Mouse (Mus musculus) MN1 (cell line): Measurements from ENCODE around the gene Pygl.
A peak's percentile ranks its signal among the peaks of the same experiment; 100 is the strongest.

Experiments
- DNase-seq: peaks from one replicate; pipeline ENCODE4 v3.0.0-alpha.2; 2016; ENCODE audit warnings: low spot score

Pygl gene

DNA sequence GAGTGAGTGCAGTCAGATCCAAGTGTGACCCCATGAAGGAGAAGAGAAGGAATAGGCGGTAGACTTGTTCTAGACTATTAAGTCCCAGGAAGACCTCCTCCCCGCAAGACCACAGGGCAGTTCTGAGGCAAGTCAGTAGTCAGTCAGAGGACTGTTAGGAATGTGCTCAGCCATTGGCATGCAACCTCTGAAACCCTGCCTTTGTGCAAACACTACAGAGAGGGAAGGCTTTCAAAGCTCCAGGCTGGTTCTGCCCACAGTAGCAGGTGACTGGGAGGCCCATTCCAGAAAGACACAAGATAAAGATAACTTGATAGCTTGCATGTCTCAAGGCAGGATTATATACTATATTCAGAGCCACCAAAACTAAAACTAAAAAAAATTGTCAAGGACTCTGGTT, at the start of gene Pygl:
Pygl (minus strand) TSS at position 195 of the 400 bp plus-strand sequence.
- DNase-seq = no peak

- DNase-seq = no peak
Observed at GRCm38 (mm10) chr12:70280930-70281329, 49.6 kb upstream of the Pygl start.

- DNase-seq = no peak
Observed at GRCm38 (mm10) chr12:70280381-70280780, 49.1 kb upstream of the Pygl start.

DNA sequence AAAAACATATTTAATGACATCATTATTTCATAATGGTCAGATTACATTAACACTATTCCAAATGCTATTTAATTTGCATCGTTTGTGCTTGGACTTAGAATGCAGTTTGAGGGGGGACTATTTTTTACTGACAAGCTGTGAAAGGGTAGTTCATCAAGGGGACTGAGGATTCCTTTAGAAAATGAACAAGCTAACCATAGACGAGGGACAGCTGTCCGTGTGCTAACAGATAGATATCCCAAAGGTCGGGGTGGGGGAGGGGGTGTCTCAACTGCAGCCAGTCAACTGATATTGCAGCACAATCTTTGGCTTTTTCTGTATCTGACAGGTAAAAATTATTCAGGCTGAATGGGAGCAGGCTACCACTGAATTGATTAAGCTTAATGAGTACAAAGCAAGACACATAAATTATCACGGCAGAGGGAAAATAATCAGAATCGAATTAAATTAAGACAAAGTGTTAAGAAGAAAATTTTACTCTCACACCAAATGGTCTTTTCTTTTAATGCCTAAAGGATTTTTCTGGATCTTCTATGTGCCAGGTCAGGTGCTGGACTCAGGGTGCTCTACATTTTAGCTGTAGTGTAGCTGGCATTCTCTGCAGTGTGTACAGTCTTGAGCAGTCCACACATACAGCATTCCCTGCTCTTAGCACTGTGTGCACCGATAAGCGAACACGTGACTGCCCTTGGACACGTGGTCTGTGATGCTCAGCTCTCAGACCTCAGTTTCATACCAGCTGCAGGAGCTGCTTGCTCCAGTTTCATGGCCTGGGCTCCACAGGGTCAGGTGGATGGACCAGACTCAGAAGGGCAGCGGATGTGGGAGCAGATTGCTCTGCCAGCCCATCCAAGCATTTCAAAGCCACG, 46.0 kb upstream of the Pygl start:
- no peak for DNase-seq

- DNase-seq = no peak
Observed at GRCm38 (mm10) chr12:70269724-70270123, 38.4 kb upstream of the Pygl start.

DNA sequence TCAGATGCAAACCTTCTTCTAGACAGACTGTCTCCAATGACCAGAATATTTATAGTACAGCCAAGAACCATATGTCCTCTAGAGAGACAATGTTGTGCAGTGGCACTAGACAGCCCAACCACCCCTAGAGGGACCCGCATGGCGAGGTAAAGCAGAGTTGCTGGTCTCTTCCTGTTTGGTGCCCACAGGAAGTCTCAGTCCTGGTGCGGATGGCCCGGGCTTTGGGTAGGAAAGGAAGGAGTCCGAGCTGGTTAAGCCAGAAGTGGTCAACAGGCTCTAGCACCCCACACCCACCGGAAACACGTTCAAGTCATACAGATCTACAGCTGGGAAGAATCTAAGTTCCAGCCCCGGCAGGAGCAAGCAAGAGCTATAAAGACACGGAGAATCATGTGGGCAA, 36.0 kb upstream of the Pygl start:
- no peak for DNase-seq

DNA sequence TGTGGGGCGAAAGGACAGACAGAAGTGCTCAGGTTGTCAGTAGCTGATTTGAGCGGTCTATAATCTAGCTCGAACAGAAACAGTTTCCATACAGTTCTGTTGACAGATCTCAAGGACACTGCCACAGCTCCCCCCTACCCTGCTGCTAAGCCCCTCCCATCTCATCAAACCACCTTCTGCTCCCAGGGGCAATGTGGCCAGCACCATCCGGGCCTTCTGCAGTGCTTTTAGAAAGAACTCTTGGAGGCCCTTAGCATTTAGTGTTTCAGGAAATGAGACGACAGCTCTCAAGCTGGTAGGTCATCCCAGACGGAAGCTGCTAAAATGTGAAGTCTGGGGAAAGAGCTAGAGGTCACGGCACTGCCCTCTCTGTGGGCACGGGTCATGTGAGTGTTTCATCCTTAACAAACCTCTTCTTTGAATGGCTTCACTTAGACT, 35.2 kb upstream of the Pygl start:
- DNase-seq = no peak

GRCm38 (mm10) chr12:70263721-70264120, 32.4 kb upstream of the Pygl start:
- no peak for DNase-seq

- no peak for DNase-seq
Observed at GRCm38 (mm10) chr12:70262271-70262953, 31.1 kb upstream of the Pygl start.

DNA sequence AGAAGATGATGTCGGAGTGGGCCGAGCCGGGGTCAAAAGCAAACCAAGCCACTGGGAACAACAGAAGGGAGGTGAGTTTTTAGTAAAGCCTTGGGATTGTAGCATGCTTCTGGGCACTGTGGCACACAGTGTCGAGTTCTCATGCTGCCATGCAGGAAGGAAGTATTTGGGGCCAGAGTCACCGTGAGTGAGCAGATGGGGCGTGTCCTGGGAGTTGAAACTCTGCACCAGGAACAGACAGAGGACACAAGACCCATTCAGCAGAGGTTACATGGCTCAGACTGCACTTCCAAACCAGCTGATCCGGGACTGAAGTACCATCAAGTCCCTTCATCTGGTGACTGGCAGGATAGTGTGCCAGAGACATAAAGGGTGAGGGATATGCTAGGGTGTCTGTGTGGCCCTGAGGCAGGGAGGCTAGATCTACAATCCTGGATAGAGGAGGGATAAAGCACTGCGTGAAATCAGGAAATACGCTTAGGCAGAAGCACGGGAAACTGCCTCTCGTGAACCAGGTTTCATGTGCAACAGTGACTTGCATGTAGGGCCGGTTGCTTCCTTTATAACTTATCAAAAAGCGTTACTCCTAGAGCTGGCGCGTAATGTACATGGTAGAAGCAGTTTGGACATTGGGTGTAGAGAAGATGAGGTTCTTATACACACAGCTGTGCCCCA, 20.1 kb upstream of the Pygl start:
- no peak for DNase-seq

- no peak for DNase-seq
Observed at GRCm38 (mm10) chr12:70249616-70250157, 18.4 kb upstream of the Pygl start.

DNA sequence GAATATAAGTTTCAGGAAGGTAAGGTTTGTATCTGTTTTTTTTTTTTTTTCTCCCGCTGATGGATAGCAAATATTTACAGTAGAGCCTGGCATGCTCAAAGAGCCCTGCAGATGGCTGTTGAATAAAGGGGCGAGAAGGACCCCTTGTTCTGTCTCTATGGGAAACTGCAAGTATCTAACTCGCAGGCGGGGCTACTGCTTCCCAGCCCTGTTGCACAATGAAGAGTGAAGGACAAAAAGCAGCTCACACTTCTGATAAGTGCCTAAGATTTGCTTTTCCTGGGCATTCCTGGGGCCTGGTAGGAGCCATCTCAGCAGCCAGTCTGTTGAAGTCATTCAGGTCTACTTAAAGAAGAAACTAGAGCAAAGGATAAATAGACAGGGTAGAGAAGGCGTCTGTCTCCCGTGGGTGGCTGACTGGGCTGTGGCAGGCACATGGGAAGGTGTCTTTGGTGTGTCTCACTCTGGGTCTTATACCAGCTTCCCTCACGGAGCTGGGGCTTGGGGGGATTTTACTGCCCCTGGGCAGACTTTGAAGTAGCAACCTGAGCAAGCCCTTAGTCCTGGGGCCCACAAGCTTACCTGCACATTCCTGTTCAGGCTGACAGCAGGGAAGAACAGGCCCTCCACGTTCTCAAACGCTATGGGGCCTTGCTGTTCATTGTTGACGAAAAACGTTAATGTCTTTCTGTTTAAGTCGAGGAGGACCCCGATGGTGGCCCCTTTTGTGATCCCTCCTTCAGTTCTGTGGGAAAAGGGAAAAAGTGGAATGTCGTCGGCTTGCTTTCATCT, 16.6 kb upstream of the Pygl start:
- no peak for DNase-seq

DNA sequence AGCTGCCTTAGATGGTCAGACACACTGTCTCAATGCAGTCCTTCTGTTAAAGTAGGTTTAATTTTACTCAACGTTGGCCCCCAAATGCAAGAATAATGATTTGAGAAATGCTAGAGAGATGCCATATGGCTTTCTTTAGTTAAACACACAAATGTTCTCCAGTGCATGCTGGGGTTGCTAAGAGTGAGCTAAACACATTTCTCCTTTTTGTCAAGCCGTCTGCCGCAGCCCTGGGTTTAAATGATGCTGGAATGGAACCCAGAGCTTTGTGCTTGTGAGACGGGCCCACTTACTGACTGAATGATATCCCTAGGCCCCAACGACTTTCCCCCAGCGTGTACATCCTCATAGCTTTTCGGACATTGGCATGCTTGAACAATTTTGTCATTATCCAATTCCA, 11.3 kb upstream of the Pygl start:
- DNase-seq = no peak

DNA sequence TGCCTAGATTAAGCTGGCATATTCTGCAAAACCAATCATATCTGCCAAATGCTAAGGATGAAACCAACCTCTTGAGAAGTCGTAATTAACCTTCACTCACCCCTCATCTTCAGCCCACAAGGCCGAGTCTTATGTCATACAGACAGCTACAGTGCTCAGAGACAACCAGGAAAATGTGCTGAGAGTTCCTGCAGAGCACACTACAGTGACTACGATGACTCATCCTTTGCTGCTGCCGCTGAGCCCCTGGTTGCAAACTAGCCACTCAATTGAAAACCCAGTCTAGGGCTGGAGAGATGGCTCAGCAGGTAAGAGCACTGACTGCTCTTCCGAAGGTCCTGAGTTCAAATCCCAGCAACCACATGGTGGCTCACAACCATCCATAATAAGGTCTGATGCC, 8.5 kb upstream of the Pygl start:
- DNase-seq = peak; percentile 69

- peak; percentile 48 for DNase-seq
Observed at GRCm38 (mm10) chr12:70238604-70239003, 7.3 kb upstream of the Pygl start.

GRCm38 (mm10) chr12:70234938-70235484, 3.7 kb upstream of the Pygl start:
- peak; percentile 78 for DNase-seq

GRCm38 (mm10) chr12:70234411-70234810, 3.1 kb upstream of the Pygl start:
- peak; percentile 54 for DNase-seq

- DNase-seq = no peak
Observed at GRCm38 (mm10) chr12:70233637-70234315, 2.5 kb upstream of the Pygl start.

- DNase-seq = peak; percentile 55
Observed at GRCm38 (mm10) chr12:70232020-70232544, 794 bp upstream of the Pygl start.

DNA sequence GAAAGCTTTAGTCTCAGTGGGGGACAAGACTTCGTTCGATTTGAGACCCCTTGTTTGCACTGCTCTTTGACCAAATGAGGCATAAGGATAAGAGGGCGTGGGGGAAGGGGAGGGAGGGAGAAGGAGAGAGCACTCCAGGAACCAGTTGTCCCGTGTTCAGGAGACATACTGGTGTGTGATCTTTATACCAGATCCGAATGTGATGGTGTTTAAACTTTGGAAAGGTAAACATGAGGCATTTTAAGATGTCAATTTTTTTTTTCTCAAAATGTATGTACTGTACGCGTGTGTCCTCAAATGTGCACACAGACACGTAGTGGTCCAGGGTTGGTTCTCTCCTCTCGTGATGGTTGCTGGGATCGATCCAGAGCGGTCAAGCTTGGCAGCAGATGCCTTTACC, 3.1 kb downstream of the Pygl start:
- no peak for DNase-seq
